Comparison of ENCODE assay signal across 17 mouse cellular contexts in the genomic region with DNA sequence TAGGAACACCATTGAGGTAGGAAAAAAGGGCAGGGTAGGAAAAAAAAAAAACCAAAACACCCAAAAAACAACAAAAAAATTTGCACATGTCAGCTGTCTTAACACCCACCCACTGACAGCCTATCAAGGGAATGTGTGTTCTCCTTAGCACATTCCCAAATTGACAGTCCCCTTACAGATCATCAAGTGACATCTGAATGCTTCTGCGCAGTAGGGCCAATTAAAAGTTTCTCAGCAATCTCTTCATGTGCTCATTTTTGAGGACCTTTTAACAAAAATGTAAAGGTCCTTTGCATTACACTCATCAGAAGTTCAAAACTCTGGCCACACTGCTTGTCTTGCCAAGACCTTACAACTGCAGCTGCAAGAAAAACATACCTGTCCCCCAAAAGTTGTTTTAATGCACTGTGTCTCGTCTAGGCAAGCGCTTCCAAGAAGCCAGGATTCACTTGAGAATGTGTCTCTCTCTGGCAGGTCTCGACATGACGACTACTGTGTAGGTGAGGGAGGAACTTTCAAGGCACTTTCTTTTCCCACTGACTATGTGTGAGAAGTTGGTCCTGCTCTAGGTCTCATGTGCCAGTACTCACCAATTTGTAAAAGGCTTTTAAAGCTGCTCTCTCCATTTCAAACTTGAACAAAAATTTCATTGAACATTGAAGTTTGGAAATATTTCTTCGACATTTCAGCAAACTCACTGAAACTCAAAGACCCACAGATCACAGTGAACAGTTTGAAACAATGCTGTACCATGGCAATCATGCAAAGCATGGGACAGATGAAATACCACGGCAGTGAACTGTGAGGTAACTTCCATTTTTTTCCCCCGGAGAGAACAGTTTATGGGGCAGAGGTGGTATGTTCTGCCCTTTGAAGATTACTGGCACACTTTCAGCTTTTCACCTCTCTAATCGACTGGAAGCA. TPM values are rescaled to one million over a fixed set of nuclear protein-coding genes. Genes with fewer than 3 reads are reported as not detected.
DNase-seq lines count a peak whose midpoint lies in the region; ATAC-seq and TF ChIP-seq lines count a peak whose summit lies in the region.
"Had no signal": no experiment of that assay in that cellular context is flagged by ENCODE, and none has a peak within 500 bp of the region (broad histone marks: within the 10 kb centered on the region; RNA-seq: fewer than 3 reads in every experiment).

No protein-coding gene starts in this region.

- H3K9me3 ChIP-seq in heart, embryonic 13.5 days = no peaks in the 10 kb centered on the region
- H3K9me3 ChIP-seq in CH12.LX (replicated peaks; ENCODE audit: low read length) = no peaks in the 10 kb centered on the region
- no peaks in the 10 kb centered on the region for H3K9me3 ChIP-seq in liver, embryonic 12.5 days (replicated peaks)
- H3K9me3 ChIP-seq: embryonic facial prominence, embryonic 13.5 days; forebrain, embryonic 12.5 days; kidney, embryonic 15.5 days; liver, embryonic 13.5 days had no signal

- no peak for ATAC-seq in heart, embryonic 13.5 days (ENCODE audit: extremely low read depth, insufficient number of reproducible peaks, low FRiP score, low TSS enrichment)
- no peak for ATAC-seq in liver, embryonic 12.5 days
- ATAC-seq in erythroid progenitor cell, adult 5-6 weeks (replicated peaks; ENCODE audit: low FRiP score, poor library complexity, severe bottlenecking) = no peak
- ATAC-seq: inflammation-experienced regulatory T-cells, adult 6 months had no signal

- 76% methylated on average over 9 of the region's 9 CpGs for WGBS in heart, embryonic 13.5 days
- 87% methylated on average over 9 of the region's 9 CpGs for WGBS in liver, embryonic 12.5 days (ENCODE audit: insufficient replicate concordance)
- 37% methylated on average over 9 of the region's 9 CpGs for WGBS in cerebellum, adult 2 months

- TF ChIP-seq CTCF in CH12.LX (conservative IDR thresholded peaks at IDR 0.05 in 1 of 2, IDR thresholded peaks at IDR 0.05 in 1 of 2; ENCODE audit: low read depth in 2 of 2, low read length in 2 of 2) = no peak
- no peak for TF ChIP-seq CTCF in cerebellum, adult 2 months (IDR thresholded peaks at IDR 0.05; ENCODE audit: borderline replicate concordance, insufficient read depth, low read depth, low read length)

- no peak for TF ChIP-seq RAD21 in CH12.LX (IDR thresholded peaks at IDR 0.05; ENCODE audit: low read depth, low read length)

- peaks cover 76% of the 10 kb centered on the region for H3K36me3 ChIP-seq in heart, embryonic 13.5 days
- H3K36me3 ChIP-seq in CH12.LX (replicated peaks in 1 of 2; ENCODE audit: control insufficient read depth in 1 of 2, insufficient read depth in 1 of 2, low read length in 1 of 2) = peaks cover 55 to 69% of the 10 kb centered on the region in 2 experiments
- H3K36me3 ChIP-seq in liver, embryonic 12.5 days = peaks cover 77% of the 10 kb centered on the region

- intact Hi-C loops in heart, postnatal 10 days (cut with DNase I) = no loop called here

- H3K27me3 ChIP-seq in heart, embryonic 13.5 days (replicated peaks) = no peaks in the 10 kb centered on the region
- H3K27me3 ChIP-seq in CH12.LX (replicated peaks) = no peaks in the 10 kb centered on the region
- H3K27me3 ChIP-seq in liver, embryonic 12.5 days (replicated peaks) = no peaks in the 10 kb centered on the region
- H3K27me3 ChIP-seq in cerebellum, adult 2 months (ENCODE audit: control insufficient read depth, insufficient read depth, low read length) = no peaks in the 10 kb centered on the region
- H3K27me3 ChIP-seq: embryonic facial prominence, embryonic 13.5 days; forebrain, embryonic 12.5 days; kidney, embryonic 15.5 days; liver, embryonic 13.5 days had no signal

- H3K4me2 ChIP-seq in heart, embryonic 13.5 days = peak overlapping the region; percentile 11; the same call in 1 of the 2 replicates
- no peak overlapping the region for H3K4me2 ChIP-seq in CH12.LX (ENCODE audit: insufficient read depth, low read depth, poor library complexity, severe bottlenecking)
- no peak overlapping the region for H3K4me2 ChIP-seq in liver, embryonic 12.5 days
- H3K4me2 ChIP-seq: embryonic facial prominence, embryonic 13.5 days; forebrain, embryonic 12.5 days; kidney, embryonic 15.5 days; liver, embryonic 13.5 days had no signal

- in situ Hi-C loops in CH12.LX (cut with MboI; ENCODE audit: low pct_ligation_motif_present, low pct_unique_long_range_greater_than_20kb, low sequenced_read_pairs) = no loop called here

- no peak for DNase-seq in heart, postnatal 10 days
- DNase-seq in 3T3-L1 (ENCODE audit: low read depth, low spot score) (peak; percentile 20), CH12.LX (ENCODE audit: extremely low read depth) (no peak)
- no peak for DNase-seq in cerebellum, adult 2 months
- DNase-seq: adrenal gland, postnatal 36 days; cerebellum, adult 8-10 months; gastrocnemius, postnatal 36 days; liver, embryonic 13.5 days; thymus, adult 2 months had no signal

- 0 out of 2 replicates have a peak, but pooled peaks have one; percentile 6 for TF ChIP-seq POLR2A in CH12.LX (IDR thresholded peaks at IDR 0.05; ENCODE audit: low read depth, low read length)
- TF ChIP-seq POLR2A in cerebellum, adult 2 months (IDR thresholded peaks at IDR 0.05; ENCODE audit: borderline replicate concordance, insufficient read depth, low read length) = no peak

- peaks cover 49% of the 10 kb centered on the region for H3K4me1 ChIP-seq in heart, embryonic 13.5 days
- H3K4me1 ChIP-seq in CH12.LX (ENCODE audit: control insufficient read depth in 1 of 2, insufficient read depth in 2 of 2) = peaks cover 2 to 55% of the 10 kb centered on the region in 2 experiments; a peak in 2 of 4 replicates
- peaks cover 60% of the 10 kb centered on the region for H3K4me1 ChIP-seq in liver, embryonic 12.5 days
- H3K4me1 ChIP-seq in cerebellum, adult 2 months (ENCODE audit: control insufficient read depth, insufficient read depth, low read length) = peaks cover 5% of the 10 kb centered on the region; the same call in 1 of the 2 replicates

- dilution Hi-C loops in CH12.LX (cut with MboI; ENCODE audit: extremely low pct_ligation_motif_present, extremely low pct_unique_long_range_greater_than_20kb, low sequenced_read_pairs) = no loop called here

- no peak overlapping the region for H3K9ac ChIP-seq in heart, embryonic 13.5 days
- H3K9ac ChIP-seq in CH12.LX (ENCODE audit: insufficient read depth, low read depth) = no peak overlapping the region
- H3K9ac ChIP-seq in liver, embryonic 12.5 days = no peak overlapping the region
- H3K9ac ChIP-seq: embryonic facial prominence, embryonic 13.5 days; forebrain, embryonic 12.5 days; kidney, embryonic 15.5 days; liver, embryonic 13.5 days had no signal

- H3K27ac ChIP-seq in heart, embryonic 13.5 days (replicated peaks) = no peak overlapping the region
- H3K27ac ChIP-seq in CH12.LX (ENCODE audit: insufficient read depth, low read depth) = no peak overlapping the region
- H3K27ac ChIP-seq in liver, embryonic 12.5 days = peak overlapping the region; percentile 41; the same call in 1 of the 2 replicates
- H3K27ac ChIP-seq in cerebellum, adult 2 months (ENCODE audit: insufficient read depth, low read length) = no peak overlapping the region
- H3K27ac ChIP-seq: embryonic facial prominence, embryonic 13.5 days; forebrain, embryonic 12.5 days; kidney, embryonic 15.5 days; layer of hippocampus, adult 2 months; liver, embryonic 13.5 days had no signal

- peak overlapping the region; percentile 8; the same call in 1 of the 2 replicates for H3K4me3 ChIP-seq in heart, embryonic 13.5 days
- no peak overlapping the region for H3K4me3 ChIP-seq in CH12.LX (replicated peaks in 1 of 3; ENCODE audit: low read depth in 2 of 3, low read length in 2 of 3, poor library complexity in 1 of 3)
- no peak overlapping the region for H3K4me3 ChIP-seq in liver, embryonic 12.5 days
- H3K4me3 ChIP-seq in cerebellum, adult 2 months (replicated peaks; ENCODE audit: insufficient read depth, low read depth, low read length) = no peak overlapping the region
- H3K4me3 ChIP-seq: embryonic facial prominence, embryonic 13.5 days; forebrain, embryonic 12.5 days; kidney, embryonic 15.5 days; layer of hippocampus, adult 2 months; liver, embryonic 13.5 days had no signal

- no peak for TF ChIP-seq EP300 in CH12.LX (IDR thresholded peaks at IDR 0.05; ENCODE audit: low read length)

- H3K79me2 ChIP-seq in CH12.LX (replicated peaks; ENCODE audit: control insufficient read depth, extremely low read depth, insufficient read depth, poor library complexity, severe bottlenecking) = peaks cover 71% of the 10 kb centered on the region

RNA-seq across cellular contexts. Expression of a gene that starts 3.8 kb away (rescaled TPM):
- 6.1 and 6.5 TPM in 2 replicates for polyA plus RNA-seq in heart, embryonic 13.5 days (2015; fragmentation: Nextera tagmentation; extraction: Ambion mirVana)
- 1 to 10 TPM; 3.7 to 4.3 TPM for total RNA-seq in heart, postnatal 10 days (2021)
- 12.5 and 13.3 TPM in 2 replicates for total RNA-seq in CH12.LX (2012; rRNA removed)
- total RNA-seq in CH12.LX (2014; rRNA removed) = 12.3 and 15.3 TPM in 2 replicates
- 11.5 and 12.1 TPM in 2 replicates for polyA plus RNA-seq in CH12.LX (2012; ENCODE audit: insufficient read length, low read depth)
- 7.0 and 7.3 TPM in 2 replicates for polyA plus RNA-seq in liver, embryonic 12.5 days (2016; fragmentation: Nextera tagmentation; extraction: Ambion mirVana)
- 11.7 and 12.7 TPM in 2 replicates for polyA plus RNA-seq in cerebellum, adult 2 months (2012; rRNA removed)
- 3.2 and 4.6 TPM in 2 replicates for total RNA-seq in erythroid progenitor cell, adult 5-6 weeks (2015; ENCODE audit: low replicate concordance)
- 1.4 and 3.9 TPM in 2 replicates for total RNA-seq in erythroid progenitor cell, adult 5-6 weeks (2017; ENCODE audit: low replicate concordance)

RNA-seq across cellular contexts. Expression of a gene that starts 5.9 kb away (rescaled TPM):
- polyA plus RNA-seq in heart, embryonic 13.5 days (2015; fragmentation: Nextera tagmentation; extraction: Ambion mirVana) = 192 and 199 TPM in 2 replicates
- total RNA-seq in heart, postnatal 10 days (2021) = 100 to 1,000 TPM; 513 to 524 TPM
- total RNA-seq in CH12.LX (2012; rRNA removed) (269 and 351 TPM in 2 replicates), CH12.LX (2014; rRNA removed) (505 and 574 TPM in 2 replicates)
- 1,169 and 1,328 TPM in 2 replicates for polyA plus RNA-seq in CH12.LX (2012; ENCODE audit: insufficient read length, low read depth)
- polyA plus RNA-seq in liver, embryonic 12.5 days (2016; fragmentation: Nextera tagmentation; extraction: Ambion mirVana) = 174 and 177 TPM in 2 replicates
- 676 and 721 TPM in 2 replicates for polyA plus RNA-seq in cerebellum, adult 2 months (2012; rRNA removed)
- 493 and 595 TPM in 2 replicates for total RNA-seq in erythroid progenitor cell, adult 5-6 weeks (2015; ENCODE audit: low replicate concordance)
- 692 and 836 TPM in 2 replicates for total RNA-seq in erythroid progenitor cell, adult 5-6 weeks (2017; ENCODE audit: low replicate concordance)

RNA-seq across cellular contexts. Expression of a gene that starts 5.9 kb away (rescaled TPM):
- 11.5 and 13.7 TPM in 2 replicates for polyA plus RNA-seq in heart, embryonic 13.5 days (2015; fragmentation: Nextera tagmentation; extraction: Ambion mirVana)
- 10 to 100 TPM in 1 of 2 experiments, 1 to 10 TPM in 1; 7.7 to 10.5 TPM for total RNA-seq in heart, postnatal 10 days (2021)
- 17.2 and 17.5 TPM in 2 replicates for total RNA-seq in CH12.LX (2012; rRNA removed)
- 21.7 and 24.4 TPM in 2 replicates for total RNA-seq in CH12.LX (2014; rRNA removed)
- polyA plus RNA-seq in CH12.LX (2012; ENCODE audit: insufficient read length, low read depth) = 19.3 and 25.3 TPM in 2 replicates
- 12.6 and 12.7 TPM in 2 replicates for polyA plus RNA-seq in liver, embryonic 12.5 days (2016; fragmentation: Nextera tagmentation; extraction: Ambion mirVana)
- 31.8 and 37.1 TPM in 2 replicates for polyA plus RNA-seq in cerebellum, adult 2 months (2012; rRNA removed)
- total RNA-seq in erythroid progenitor cell, adult 5-6 weeks (2015; ENCODE audit: low replicate concordance) = 60.8 and 66.3 TPM in 2 replicates
- 39.8 and 61.5 TPM in 2 replicates for total RNA-seq in erythroid progenitor cell, adult 5-6 weeks (2017; ENCODE audit: low replicate concordance)

RNA-seq across cellular contexts. Expression of a gene that starts 32.1 kb away (rescaled TPM):
- polyA plus RNA-seq in heart, embryonic 13.5 days (2015; fragmentation: Nextera tagmentation; extraction: Ambion mirVana) = 1.5 and 1.9 TPM in 2 replicates
- total RNA-seq in heart, postnatal 10 days (2021) = 1 to 10 TPM in 1 of 2 experiments, under 1 TPM in 1; 0.94 to 1.1 TPM
- total RNA-seq in CH12.LX (2012; rRNA removed) = 22.0 and 28.1 TPM in 2 replicates
- 41.2 and 50.1 TPM in 2 replicates for total RNA-seq in CH12.LX (2014; rRNA removed)
- 33.1 and 35.4 TPM in 2 replicates for polyA plus RNA-seq in CH12.LX (2012; ENCODE audit: insufficient read length, low read depth)
- polyA plus RNA-seq in liver, embryonic 12.5 days (2016; fragmentation: Nextera tagmentation; extraction: Ambion mirVana) = 2.2 and 2.7 TPM in 2 replicates
- 0.10 and 0.30 TPM in 2 replicates for polyA plus RNA-seq in cerebellum, adult 2 months (2012; rRNA removed)
- 7.9 and 10.5 TPM in 2 replicates for total RNA-seq in erythroid progenitor cell, adult 5-6 weeks (2015; ENCODE audit: low replicate concordance)
- 9.1 and 13.4 TPM in 2 replicates for total RNA-seq in erythroid progenitor cell, adult 5-6 weeks (2017; ENCODE audit: low replicate concordance)
- total RNA-seq: layer of hippocampus, adult 2 months had no signal

RNA-seq across cellular contexts. Expression of a gene that starts 32.7 kb away (rescaled TPM):
- 60.7 and 61.4 TPM in 2 replicates for polyA plus RNA-seq in heart, embryonic 13.5 days (2015; fragmentation: Nextera tagmentation; extraction: Ambion mirVana)
- total RNA-seq in heart, postnatal 10 days (2021) = 100 to 1,000 TPM; 214 to 220 TPM
- total RNA-seq in CH12.LX (2012; rRNA removed) (19.2 and 22.3 TPM in 2 replicates), CH12.LX (2014; rRNA removed) (18.4 and 20.4 TPM in 2 replicates)
- 18.9 and 19.2 TPM in 2 replicates for polyA plus RNA-seq in CH12.LX (2012; ENCODE audit: insufficient read length, low read depth)
- 10.7 and 12.3 TPM in 2 replicates for polyA plus RNA-seq in liver, embryonic 12.5 days (2016; fragmentation: Nextera tagmentation; extraction: Ambion mirVana)
- polyA plus RNA-seq in cerebellum, adult 2 months (2012; rRNA removed) = 15.8 and 16.2 TPM in 2 replicates
- 7.1 and 16.6 TPM in 2 replicates for total RNA-seq in erythroid progenitor cell, adult 5-6 weeks (2015; ENCODE audit: low replicate concordance)
- 5.5 and 7.2 TPM in 2 replicates for total RNA-seq in erythroid progenitor cell, adult 5-6 weeks (2017; ENCODE audit: low replicate concordance)
